Mouse (Mus musculus): ENCODE results near the gene Zfp622. TPM values are rescaled to one million over a fixed set of nuclear protein-coding genes. Genes with fewer than 3 reads are reported as not detected.

The Zfp622 gene
- polyA plus RNA-seq, 1 experiment, result 70.8 TPM

DNA sequence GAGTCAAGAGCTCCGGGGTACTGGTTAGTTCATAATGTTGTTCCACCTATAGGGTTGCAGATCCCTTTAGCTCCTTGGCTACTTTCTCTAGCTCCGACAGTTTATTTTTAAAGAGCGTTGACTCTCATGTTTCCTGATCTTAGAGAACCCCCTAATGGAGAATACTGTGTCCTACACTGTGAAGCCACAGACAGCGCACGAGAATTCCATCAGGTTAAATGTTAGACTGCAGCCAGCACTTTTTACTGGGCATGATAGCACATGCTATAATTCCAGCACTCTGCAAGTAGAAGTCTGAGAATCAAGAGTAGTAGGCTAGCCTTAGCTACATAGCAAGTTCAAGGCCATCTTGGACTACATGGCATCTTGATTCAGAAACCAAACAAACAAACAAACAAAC lies 24.8 kb upstream of the Zfp622 start:
- no peak for TF ChIP-seq EP300 (IDR thresholded peaks at IDR 0.05; ENCODE audit: insufficient read depth, low read depth, low read length)
- no peak for TF ChIP-seq POLR2A (IDR thresholded peaks at IDR 0.05; ENCODE audit: insufficient read depth, low read length)
- TF ChIP-seq CTCF (IDR thresholded peaks at IDR 0.05; ENCODE audit: low read depth, low read length), result no peak
- Histone ChIP-seq H3K9me3 (replicated peaks; ENCODE audit: control insufficient read depth, insufficient read depth, low read length, poor library complexity, severe bottlenecking) (no peaks in the 10 kb centered on the region), H3K27me3 (ENCODE audit: control insufficient read depth, insufficient read depth, low read length, poor library complexity, severe bottlenecking) (no peaks in the 10 kb centered on the region), H3K36me3 (ENCODE audit: control insufficient read depth, insufficient read depth, low read length, poor library complexity, severe bottlenecking) (no peaks in the 10 kb centered on the region), H3K27ac (ENCODE audit: insufficient read depth, low read length) (no peak overlapping the region), H3K4me1 (ENCODE audit: control insufficient read depth, insufficient read depth, low read length) (no peaks in the 10 kb centered on the region), H3K9ac (ENCODE audit: low read depth, poor library complexity, severe bottlenecking) (no peak overlapping the region), H3K4me3 (ENCODE audit: low read depth, low read length) (no peak overlapping the region)

DNA sequence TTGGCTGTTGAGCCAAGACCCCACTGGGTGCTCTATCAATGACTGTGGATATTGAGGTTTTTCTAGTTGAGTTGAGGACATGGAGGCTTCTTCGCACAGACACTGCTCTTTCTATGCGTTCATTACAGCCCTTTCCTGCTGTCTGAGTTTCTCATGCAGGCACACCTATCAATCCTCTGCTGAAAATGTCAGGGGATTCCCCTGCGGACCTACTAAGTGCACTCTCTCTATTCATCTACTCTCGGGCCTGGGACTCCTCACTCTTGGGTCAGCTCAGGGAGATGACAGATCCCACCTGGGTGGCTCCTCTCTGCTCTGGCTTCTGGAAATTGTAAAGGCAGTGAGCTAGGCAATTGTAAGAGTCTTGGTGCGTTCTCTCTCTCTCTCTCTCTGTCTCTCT lies 23.9 kb upstream of the Zfp622 start:
- Histone ChIP-seq H3K4me1 (ENCODE audit: control insufficient read depth, insufficient read depth, low read length) (no peaks in the 10 kb centered on the region), H3K27me3 (ENCODE audit: control insufficient read depth, insufficient read depth, low read length, poor library complexity, severe bottlenecking) (no peaks in the 10 kb centered on the region), H3K27ac (ENCODE audit: insufficient read depth, low read length) (no peak overlapping the region), H3K36me3 (ENCODE audit: control insufficient read depth, insufficient read depth, low read length, poor library complexity, severe bottlenecking) (no peaks in the 10 kb centered on the region), H3K4me3 (ENCODE audit: low read depth, low read length) (no peak overlapping the region), H3K9me3 (replicated peaks; ENCODE audit: control insufficient read depth, insufficient read depth, low read length, poor library complexity, severe bottlenecking) (no peaks in the 10 kb centered on the region), H3K9ac (ENCODE audit: low read depth, poor library complexity, severe bottlenecking) (no peak overlapping the region)
- TF ChIP-seq CTCF (IDR thresholded peaks at IDR 0.05; ENCODE audit: low read depth, low read length), result no peak
- no peak for TF ChIP-seq EP300 (IDR thresholded peaks at IDR 0.05; ENCODE audit: insufficient read depth, low read depth, low read length)
- TF ChIP-seq POLR2A (IDR thresholded peaks at IDR 0.05; ENCODE audit: insufficient read depth, low read length), result no peak

DNA sequence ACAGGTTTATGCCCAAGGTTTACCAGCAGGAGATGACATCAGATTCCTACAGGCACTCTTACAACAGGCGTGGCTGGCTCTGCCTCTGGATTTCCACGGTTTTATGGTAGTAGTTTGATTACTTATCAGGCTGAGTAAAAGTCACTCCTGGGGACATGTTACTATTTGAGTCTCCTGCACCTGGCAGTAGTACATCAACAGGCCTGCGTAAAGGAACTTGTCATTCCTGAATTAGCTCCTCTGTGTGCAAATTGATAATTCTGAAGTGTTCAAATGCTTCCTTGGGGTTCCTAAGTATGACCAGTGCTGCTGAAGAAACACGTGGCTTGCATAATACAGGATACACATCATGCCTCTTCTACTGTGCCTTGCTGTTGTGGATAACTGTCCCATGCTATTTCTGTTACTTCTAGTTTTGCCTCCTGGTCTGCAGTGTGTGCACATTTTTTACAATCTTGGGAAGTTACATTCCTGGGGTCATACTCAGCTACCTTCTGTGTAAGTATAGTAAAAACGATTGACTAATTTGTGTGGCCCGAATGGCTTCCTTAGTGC lies 17.9 kb upstream of the Zfp622 start:
- TF ChIP-seq POLR2A (IDR thresholded peaks at IDR 0.05; ENCODE audit: insufficient read depth, low read length), result no peak
- TF ChIP-seq EP300 (IDR thresholded peaks at IDR 0.05; ENCODE audit: insufficient read depth, low read depth, low read length), result no peak
- no peak for TF ChIP-seq CTCF (IDR thresholded peaks at IDR 0.05; ENCODE audit: low read depth, low read length)
- H3K27me3 ChIP-seq (ENCODE audit: control insufficient read depth, insufficient read depth, low read length, poor library complexity, severe bottlenecking), result no peaks in the 10 kb centered on the region
- H3K9me3 ChIP-seq (replicated peaks; ENCODE audit: control insufficient read depth, insufficient read depth, low read length, poor library complexity, severe bottlenecking), result no peaks in the 10 kb centered on the region
- H3K4me3 ChIP-seq (ENCODE audit: low read depth, low read length), result no peak overlapping the region
- H3K4me1 ChIP-seq (ENCODE audit: control insufficient read depth, insufficient read depth, low read length), result no peaks in the 10 kb centered on the region
- no peaks in the 10 kb centered on the region for H3K36me3 ChIP-seq (ENCODE audit: control insufficient read depth, insufficient read depth, low read length, poor library complexity, severe bottlenecking)
- H3K27ac ChIP-seq (ENCODE audit: insufficient read depth, low read length), result no peak overlapping the region
- H3K9ac ChIP-seq (ENCODE audit: low read depth, poor library complexity, severe bottlenecking), result no peak overlapping the region

DNA sequence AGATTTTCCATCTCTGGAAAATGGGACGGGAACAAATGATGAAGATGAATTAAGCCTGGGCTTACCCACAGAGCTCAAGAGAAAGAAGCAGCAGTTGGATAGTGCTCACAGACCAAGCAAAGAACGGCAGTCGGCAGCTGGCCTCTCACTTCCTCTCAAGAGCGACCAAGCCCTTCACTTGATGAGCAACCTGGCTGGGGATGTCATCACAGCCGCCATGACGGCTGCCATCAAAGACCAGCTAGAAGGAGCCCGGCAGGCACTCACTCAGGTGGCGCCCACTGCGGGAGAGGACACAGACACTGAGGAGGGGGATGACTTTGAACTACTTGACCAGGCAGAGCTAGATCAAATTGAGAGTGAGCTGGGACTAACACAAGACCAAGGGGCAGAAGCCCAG lies 12.6 kb upstream of the Zfp622 start:
- Histone ChIP-seq H3K4me1 (ENCODE audit: control insufficient read depth, insufficient read depth, low read length) (no peaks in the 10 kb centered on the region), H3K36me3 (ENCODE audit: control insufficient read depth, insufficient read depth, low read length, poor library complexity, severe bottlenecking) (no peaks in the 10 kb centered on the region), H3K9me3 (replicated peaks; ENCODE audit: control insufficient read depth, insufficient read depth, low read length, poor library complexity, severe bottlenecking) (no peaks in the 10 kb centered on the region), H3K27ac (ENCODE audit: insufficient read depth, low read length) (no peak overlapping the region), H3K27me3 (ENCODE audit: control insufficient read depth, insufficient read depth, low read length, poor library complexity, severe bottlenecking) (no peaks in the 10 kb centered on the region), H3K4me3 (ENCODE audit: low read depth, low read length) (no peak overlapping the region), H3K9ac (ENCODE audit: low read depth, poor library complexity, severe bottlenecking) (no peak overlapping the region)
- TF ChIP-seq CTCF (IDR thresholded peaks at IDR 0.05; ENCODE audit: low read depth, low read length) (no peak), POLR2A (IDR thresholded peaks at IDR 0.05; ENCODE audit: insufficient read depth, low read length) (no peak), EP300 (IDR thresholded peaks at IDR 0.05; ENCODE audit: insufficient read depth, low read depth, low read length) (no peak)

DNA sequence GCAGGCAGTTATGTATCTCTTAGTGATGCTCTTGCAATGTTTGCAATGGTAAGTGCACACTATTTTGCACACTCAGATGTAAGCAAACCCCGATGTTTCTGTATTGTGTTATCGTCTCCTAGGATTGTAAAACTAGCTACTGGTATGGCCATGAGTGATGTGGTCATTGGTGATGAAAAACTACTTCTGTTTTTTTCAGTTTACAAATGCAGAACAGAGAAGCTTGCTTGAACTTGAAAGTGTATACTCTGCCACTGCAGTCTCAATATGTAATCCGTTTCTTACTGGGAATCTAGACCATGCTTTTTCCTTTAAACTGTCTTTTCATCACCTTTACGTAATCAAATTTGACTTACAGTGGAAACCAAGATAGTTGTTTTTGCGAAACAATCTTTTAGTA lies 11.4 kb upstream of the Zfp622 start:
- Histone ChIP-seq H3K27me3 (ENCODE audit: control insufficient read depth, insufficient read depth, low read length, poor library complexity, severe bottlenecking) (no peaks in the 10 kb centered on the region), H3K27ac (ENCODE audit: insufficient read depth, low read length) (no peak overlapping the region), H3K9me3 (replicated peaks; ENCODE audit: control insufficient read depth, insufficient read depth, low read length, poor library complexity, severe bottlenecking) (no peaks in the 10 kb centered on the region), H3K4me3 (ENCODE audit: low read depth, low read length) (no peak overlapping the region), H3K36me3 (ENCODE audit: control insufficient read depth, insufficient read depth, low read length, poor library complexity, severe bottlenecking) (no peaks in the 10 kb centered on the region), H3K9ac (ENCODE audit: low read depth, poor library complexity, severe bottlenecking) (no peak overlapping the region), H3K4me1 (ENCODE audit: control insufficient read depth, insufficient read depth, low read length) (no peaks in the 10 kb centered on the region)
- TF ChIP-seq CTCF (IDR thresholded peaks at IDR 0.05; ENCODE audit: low read depth, low read length) (no peak), POLR2A (IDR thresholded peaks at IDR 0.05; ENCODE audit: insufficient read depth, low read length) (no peak), EP300 (IDR thresholded peaks at IDR 0.05; ENCODE audit: insufficient read depth, low read depth, low read length) (no peak)

DNA sequence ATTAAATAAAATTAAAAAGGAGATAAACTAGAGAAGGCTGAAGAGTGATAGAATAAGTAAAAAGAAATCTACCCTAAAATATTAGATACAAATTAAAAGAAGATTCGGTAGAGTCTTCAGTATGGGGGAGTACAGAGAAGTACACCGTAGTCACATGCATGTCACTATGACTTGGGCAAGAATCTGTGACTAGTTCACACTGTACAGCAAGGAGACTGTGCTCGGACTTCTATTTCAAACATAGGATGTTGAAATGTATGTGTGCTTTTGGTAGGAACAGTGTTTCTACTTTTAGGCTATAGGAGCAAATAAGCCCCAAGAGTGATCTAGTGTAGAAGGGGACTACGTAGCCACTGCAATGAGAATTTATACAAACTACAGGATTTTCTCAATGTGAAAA lies 9.8 kb upstream of the Zfp622 start:
- Histone ChIP-seq H3K4me1 (ENCODE audit: control insufficient read depth, insufficient read depth, low read length) (no peaks in the 10 kb centered on the region), H3K27ac (ENCODE audit: insufficient read depth, low read length) (no peak overlapping the region), H3K4me3 (ENCODE audit: low read depth, low read length) (no peak overlapping the region), H3K9ac (ENCODE audit: low read depth, poor library complexity, severe bottlenecking) (no peak overlapping the region), H3K27me3 (ENCODE audit: control insufficient read depth, insufficient read depth, low read length, poor library complexity, severe bottlenecking) (no peaks in the 10 kb centered on the region), H3K36me3 (ENCODE audit: control insufficient read depth, insufficient read depth, low read length, poor library complexity, severe bottlenecking) (no peaks in the 10 kb centered on the region), H3K9me3 (replicated peaks; ENCODE audit: control insufficient read depth, insufficient read depth, low read length, poor library complexity, severe bottlenecking) (no peaks in the 10 kb centered on the region)
- no peak for TF ChIP-seq POLR2A (IDR thresholded peaks at IDR 0.05; ENCODE audit: insufficient read depth, low read length)
- TF ChIP-seq EP300 (IDR thresholded peaks at IDR 0.05; ENCODE audit: insufficient read depth, low read depth, low read length), result no peak
